Mouse (Mus musculus): ENCODE data around the gene Polg.
A peak's percentile ranks its signal among the peaks of the same experiment; 100 is the strongest.

The Polg gene

GRCm38 (mm10) chr7:79464776-79465420 is 1.3 kb downstream of the Polg start:
- peak; percentile 42 for DNase-seq

- DNase-seq = no peak
These were observed 2.6 kb downstream of the Polg start for GRCm38 (mm10) chr7:79463376-79464077.

- no peak for DNase-seq
These were observed 4.4 kb downstream of the Polg start for GRCm38 (mm10) chr7:79461721-79462120.

GRCm38 (mm10) chr7:79447486-79447885 is 18.7 kb downstream of the Polg start:
- no peak for DNase-seq

GRCm38 (mm10) chr7:79447048-79447447 is 19.1 kb downstream of the Polg start:
- DNase-seq = no peak

- DNase-seq = no peak
These were observed 26.1 kb downstream of the Polg start for GRCm38 (mm10) chr7:79440035-79440434.

GRCm38 (mm10) chr7:79428243-79428642 is 37.9 kb downstream of the Polg start:
- DNase-seq = peak; percentile 16

- no peak for DNase-seq
These were observed 40.4 kb downstream of the Polg start for GRCm38 (mm10) chr7:79425804-79426203.

- no peak for DNase-seq
These were observed 43.3 kb downstream of the Polg start for GRCm38 (mm10) chr7:79422876-79423275.

GRCm38 (mm10) chr7:79419950-79420349 is 46.2 kb downstream of the Polg start:
- DNase-seq = no peak

- no peak for DNase-seq
These were observed 51.5 kb downstream of the Polg start for GRCm38 (mm10) chr7:79414449-79415375.

GRCm38 (mm10) chr7:79400296-79400695 is 65.9 kb downstream of the Polg start:
- DNase-seq = no peak

GRCm38 (mm10) chr7:79398971-79399370 is 67.2 kb downstream of the Polg start:
- DNase-seq = no peak

- DNase-seq = no peak
These were observed 67.7 kb downstream of the Polg start for GRCm38 (mm10) chr7:79398426-79398825.

- no peak for DNase-seq
These were observed 68.7 kb downstream of the Polg start for GRCm38 (mm10) chr7:79397446-79397963.
